Mouse (Mus musculus) mesoderm, embryonic 11.5 days (tissue): Measurements from ENCODE around the gene Ptpn3.
"Not testable (repeated sequence)": the region's sequence is repeated elsewhere in the genome, so short reads cannot be mapped to it uniquely, and the experiment has no call there.

Source experiments
- DNase-seq: peaks from one replicate; pipeline ENCODE4 v3.0.0-alpha.2; 2012; ENCODE audit warnings: low read depth, low spot score

Ptpn3 gene

GRCm38 (mm10) chr4:57299701-57300468 is 1.8 kb downstream of the Ptpn3 start:
- peak; percentile 36 for DNase-seq

- no peak for DNase-seq
Observed at GRCm38 (mm10) chr4:57299308-57299700, 2.3 kb downstream of the Ptpn3 start.

DNA sequence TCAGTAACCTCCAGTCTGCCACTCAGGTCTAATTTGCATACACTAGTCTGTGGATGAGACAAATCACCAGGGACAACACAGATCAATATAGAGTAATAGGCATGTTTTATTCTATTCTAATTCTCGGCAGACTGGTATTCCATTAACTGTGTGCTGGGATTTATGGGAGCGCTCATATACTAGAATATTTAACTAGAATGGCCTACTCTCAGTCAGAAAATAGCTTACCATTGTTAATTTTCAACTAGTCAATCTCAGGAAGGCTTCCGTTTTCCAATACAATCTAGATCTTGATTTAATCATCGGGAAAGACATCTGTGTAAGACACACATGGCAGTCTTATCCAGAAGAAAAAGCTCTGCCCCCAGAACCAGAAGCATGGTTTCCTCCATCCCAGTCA is 3.5 kb downstream of the Ptpn3 start:
- no peak for DNase-seq

DNA sequence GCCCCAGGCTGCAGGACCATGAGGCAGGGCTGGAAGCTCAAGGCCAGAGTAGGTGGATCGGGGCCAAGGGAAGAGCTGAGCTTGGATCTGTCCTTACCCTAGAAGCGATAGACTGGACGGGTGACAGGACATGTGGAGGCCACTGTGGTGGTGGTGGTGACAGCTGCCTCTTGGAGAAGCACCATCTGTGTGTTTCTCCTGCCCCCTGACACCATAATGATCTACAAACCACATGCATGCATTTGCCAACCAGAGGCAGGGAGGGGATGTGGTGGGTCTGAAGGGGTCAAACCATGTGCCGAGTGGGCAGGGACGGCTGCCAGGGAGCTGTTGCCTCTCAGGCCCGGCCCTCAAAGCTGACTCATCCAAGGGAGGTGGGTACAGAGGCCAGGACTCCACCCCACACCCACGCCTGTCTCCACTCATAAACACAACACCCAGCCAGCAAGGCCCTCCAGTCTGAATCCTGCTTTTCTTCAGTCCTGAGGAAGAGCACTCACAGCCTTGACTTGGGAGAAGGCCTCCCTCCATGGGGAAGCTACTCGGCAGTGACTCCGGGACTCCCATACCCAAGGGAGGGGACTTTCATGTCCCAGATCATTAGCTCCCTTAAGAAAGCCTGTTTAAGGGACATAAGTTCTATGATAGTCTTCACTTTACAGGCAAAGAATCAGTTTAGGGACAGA is 6.5 kb downstream of the Ptpn3 start:
- DNase-seq = no peak

GRCm38 (mm10) chr4:57292670-57293069 is 9.0 kb downstream of the Ptpn3 start:
- DNase-seq = no peak

DNA sequence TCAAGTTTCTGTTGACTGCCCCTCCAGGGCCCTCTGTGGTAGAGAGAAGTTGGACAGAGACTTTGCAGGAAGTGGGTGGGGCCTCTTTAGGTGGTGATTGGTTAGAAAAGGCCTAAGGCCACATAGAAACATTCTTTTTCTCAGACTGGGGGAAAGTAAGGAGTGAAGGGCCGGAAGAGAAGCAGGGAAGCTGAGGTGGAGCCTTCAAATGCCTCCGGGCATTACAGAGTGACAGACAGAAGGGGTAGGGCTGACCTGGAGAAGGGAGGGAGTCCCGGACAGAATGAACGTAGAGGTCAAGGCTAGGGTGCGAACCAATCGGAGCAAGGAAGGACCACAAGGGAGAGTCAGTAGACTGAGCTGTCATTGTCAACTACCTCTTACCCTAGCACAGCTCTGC is 11.6 kb downstream of the Ptpn3 start:
- no peak for DNase-seq

GRCm38 (mm10) chr4:57287808-57288207 is 13.8 kb downstream of the Ptpn3 start:
- DNase-seq = no peak

DNA sequence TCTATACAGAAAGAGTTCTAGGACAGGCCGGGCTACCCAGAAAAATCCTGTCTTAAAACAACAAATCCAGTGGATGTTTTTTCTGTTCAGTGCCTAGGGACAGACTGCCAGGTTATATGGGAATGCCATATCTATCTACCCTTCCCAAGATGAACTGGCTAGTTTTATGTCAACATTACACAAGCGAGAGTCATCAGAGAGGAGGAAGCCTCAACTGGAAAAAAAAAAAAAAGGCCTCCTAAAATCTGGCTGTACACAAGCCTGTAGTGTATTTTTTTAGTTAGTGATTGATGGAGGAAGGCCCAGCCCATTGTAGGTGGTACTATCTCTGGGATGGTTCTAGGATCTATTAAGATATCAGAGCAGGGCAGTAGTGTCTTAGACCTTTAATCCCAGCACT is 16.4 kb downstream of the Ptpn3 start:
- DNase-seq = no peak

DNA sequence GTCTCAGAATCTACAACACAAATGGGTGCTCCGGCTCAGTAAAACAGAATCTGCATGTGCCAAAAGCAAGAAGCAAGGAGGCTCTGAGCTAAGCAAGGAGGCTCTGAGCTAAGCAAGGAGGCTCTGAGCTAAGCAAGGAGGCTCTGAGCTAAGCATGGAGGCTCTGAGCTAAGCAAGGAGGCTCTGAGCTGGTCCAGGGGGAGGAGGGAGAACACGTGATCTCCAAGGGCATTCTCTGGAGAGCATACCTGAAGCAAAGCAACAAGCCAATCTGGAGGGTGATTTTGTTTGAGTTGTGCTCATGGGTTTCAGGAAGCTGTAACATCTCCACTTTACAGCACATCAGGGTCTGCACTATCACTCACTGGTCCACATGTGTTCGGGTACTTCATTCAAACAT is 18.4 kb downstream of the Ptpn3 start:
- no peak for DNase-seq

GRCm38 (mm10) chr4:57282630-57283029 is 19.0 kb downstream of the Ptpn3 start:
- no peak for DNase-seq

DNA sequence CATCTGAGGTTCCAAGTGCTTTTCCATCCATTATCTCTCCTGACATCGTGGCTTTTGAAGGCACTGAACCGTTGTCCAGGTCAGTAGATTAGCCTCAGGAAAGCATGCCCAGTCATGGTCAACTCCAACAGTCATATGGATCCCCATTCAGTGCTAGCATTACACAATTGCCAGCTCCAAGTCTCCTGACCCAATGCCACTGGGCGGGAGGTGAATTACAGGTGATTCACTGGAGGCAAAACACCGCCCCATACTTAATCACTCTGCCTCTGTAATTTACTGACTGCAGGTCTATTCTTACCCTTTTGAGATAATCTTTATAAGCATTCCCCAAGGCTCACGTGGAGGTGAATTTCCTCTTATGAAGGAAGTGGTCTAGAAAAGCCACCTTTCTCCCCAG is 19.5 kb downstream of the Ptpn3 start:
- DNase-seq = no peak

DNA sequence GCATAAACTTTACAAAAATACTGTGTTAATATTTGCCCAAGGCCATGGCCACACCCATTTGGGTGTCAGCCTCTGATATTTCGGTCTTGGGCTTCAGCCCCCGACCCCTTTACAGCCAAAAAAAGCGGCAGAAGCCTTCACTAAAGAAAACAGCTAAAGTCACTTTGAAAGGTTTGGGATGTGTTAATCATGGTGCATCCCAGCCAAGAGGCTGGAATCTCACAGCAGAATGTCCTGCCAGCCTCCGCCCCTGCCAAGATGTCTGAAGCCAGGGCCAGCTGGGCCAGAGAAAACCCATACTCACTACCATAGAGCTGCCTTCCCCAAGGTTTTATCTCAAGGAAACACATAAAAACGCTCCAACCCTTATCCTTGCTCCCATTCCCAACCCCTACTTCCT is 20.7 kb downstream of the Ptpn3 start:
- DNase-seq = no peak

- no peak for DNase-seq
Observed at GRCm38 (mm10) chr4:57279229-57279628, 22.4 kb downstream of the Ptpn3 start.

GRCm38 (mm10) chr4:57278812-57279211 is 22.8 kb downstream of the Ptpn3 start:
- no peak for DNase-seq

DNA sequence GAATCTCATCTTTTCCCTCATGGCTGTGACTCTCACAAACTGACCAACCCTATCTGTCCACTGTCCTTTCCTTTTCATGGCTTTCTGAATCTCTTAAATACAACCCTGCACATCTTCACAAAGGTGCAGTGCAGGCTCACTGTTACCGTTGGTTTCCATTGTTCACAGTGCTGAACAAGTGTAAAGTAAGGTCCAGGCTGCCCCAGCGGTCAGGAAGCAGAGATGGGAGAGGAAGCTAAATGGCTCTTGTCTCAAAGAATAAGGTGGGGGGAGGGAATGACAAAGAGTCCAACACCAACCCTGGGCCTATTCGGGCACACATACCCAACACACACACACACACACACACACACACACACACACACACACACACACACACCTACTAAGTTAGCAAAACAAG is 24.0 kb downstream of the Ptpn3 start:
- DNase-seq = no peak

- DNase-seq = peak; percentile 84
Observed at GRCm38 (mm10) chr4:57275116-57275743, 26.4 kb downstream of the Ptpn3 start.

DNA sequence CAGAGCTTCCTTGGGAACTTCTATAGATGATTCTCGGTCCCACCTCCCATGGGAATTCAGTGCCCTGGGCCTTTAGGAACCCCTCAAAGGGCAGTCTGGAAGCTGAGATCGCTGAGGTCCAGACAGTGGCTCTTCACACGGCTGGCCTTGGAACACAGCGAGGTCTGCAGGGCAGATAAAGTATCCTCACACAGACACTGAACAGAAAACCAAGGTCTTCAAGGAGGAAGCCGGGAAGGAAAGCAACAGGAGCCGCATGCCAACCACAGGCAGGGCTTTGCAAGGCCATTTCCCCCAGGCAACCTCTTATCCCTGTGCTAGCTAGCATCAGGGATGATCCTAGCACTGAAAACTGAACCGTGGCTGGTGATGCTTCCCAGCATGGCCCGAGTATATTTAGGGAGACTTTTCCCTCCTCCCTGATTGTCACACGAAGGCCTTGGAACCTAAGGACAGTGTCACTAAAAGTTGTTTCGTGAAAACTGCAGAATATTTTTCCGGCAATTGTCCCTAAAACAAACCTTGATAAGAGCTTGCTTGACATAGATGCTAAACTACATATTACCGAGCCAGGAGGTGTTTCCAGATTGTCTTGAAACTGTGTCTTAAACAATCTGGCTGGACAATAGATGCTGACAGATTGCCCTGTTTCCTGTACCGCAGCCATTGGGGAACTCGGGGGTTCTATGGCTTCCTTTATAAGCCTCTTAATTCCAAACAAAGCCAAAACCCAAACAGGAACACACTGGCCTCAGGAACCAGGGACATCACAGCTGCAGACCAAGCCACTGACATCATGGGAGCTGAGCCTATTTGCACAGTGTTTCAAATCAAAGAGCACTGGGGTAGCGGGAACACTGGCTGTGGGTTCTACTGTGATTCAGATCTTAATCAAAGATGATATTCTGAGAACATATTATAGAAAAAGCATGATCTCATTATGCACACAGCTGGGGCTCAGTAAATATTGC is 27.8 kb downstream of the Ptpn3 start:
- DNase-seq = no peak

DNA sequence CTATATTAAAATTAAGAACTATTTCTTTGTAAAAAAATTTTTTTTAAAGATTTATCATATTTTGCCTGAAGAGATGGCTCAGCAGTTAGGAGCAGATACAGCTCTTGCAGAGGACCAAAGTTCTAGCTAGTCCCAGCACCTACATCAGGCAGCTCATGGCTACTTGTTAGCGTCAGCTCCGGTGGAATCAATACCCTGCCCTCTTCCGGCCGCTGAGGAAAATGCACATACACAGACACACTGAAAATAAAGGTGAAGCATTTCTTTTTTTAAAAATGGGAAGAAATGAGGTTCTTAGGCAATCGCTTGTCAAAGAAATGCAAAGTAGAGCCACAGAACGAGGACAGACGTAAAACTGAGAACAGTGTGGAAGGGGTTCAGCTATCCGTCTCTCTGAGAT is 30.6 kb downstream of the Ptpn3 start:
- no peak for DNase-seq

DNA sequence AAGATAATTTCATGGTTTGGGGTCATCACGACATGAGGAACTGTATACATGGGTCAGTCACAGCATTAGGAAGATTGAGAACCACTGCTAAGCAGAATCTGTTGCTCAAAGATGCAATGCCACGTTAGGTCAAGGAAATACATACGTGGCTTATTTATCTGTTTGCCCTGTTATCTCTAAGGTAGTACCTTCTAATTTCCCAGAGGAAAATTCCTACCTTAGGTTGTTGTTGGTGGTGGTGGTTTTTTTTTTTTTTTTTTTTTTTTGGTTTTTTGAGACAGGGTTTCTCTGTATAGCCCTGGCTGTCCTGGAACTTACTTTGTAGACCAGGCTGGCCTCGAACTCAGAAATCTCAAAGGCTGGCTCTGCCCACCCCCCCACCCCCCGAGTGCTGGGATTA is 31.1 kb downstream of the Ptpn3 start:
- not testable (repeated sequence) for DNase-seq

DNA sequence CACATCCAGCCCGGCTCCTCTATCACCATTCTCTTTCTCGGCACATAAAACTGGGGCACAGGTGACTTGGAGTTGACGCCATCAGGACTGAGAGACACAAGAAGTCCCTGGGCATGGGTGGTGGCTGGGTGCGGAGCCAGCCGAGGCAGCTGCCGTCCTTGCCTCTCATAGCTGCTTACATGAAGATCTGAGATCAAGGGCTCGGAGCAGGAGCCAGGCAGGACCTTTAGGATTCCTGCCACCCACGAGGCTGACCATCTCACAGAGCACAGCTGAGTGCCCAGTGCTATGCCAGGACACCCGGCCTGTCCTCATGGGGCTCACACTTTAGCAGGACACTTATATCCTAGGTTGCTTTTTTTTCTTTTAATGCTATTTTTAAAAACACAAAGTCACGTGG is 32.3 kb downstream of the Ptpn3 start:
- DNase-seq = no peak

GRCm38 (mm10) chr4:57268330-57268729 is 33.3 kb downstream of the Ptpn3 start:
- no peak for DNase-seq

DNA sequence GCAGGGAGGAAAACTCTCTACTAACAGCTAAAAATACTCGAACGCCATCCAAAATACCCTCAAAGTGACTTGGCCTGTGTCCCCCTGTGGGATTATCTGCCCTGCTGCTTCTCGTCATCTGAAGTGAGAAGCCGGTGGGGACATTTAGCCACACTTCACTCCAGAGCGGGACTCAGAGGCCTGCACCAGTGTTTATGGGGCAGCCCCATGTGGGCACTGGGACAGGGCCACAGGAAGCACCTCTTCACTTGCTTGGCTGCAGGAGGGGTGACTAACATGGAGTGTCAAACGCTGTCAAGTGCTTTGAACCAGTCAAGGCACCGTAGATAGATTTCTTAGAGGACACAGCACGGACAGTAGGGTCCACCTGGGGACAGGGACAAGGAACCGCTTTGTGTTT is 35.2 kb downstream of the Ptpn3 start:
- no peak for DNase-seq
